8 mouse cellular contexts compared by ENCODE assay signal in genomic region chr9:109059136-109059903, GRCm38 (mm10). TPM values are rescaled to one million over a fixed set of nuclear protein-coding genes. Genes with fewer than 3 reads are reported as not detected.
DNase-seq lines count a peak whose midpoint lies in the region; ATAC-seq and TF ChIP-seq lines count a peak whose summit lies in the region.

Trex1 (minus strand) TSS chr9:109059734.

- no peaks in the 10 kb centered on the region for H3K9me3 ChIP-seq in G1E (replicated peaks)
- H3K9me3 ChIP-seq in forebrain, embryonic 16.5 days (ENCODE audit: control insufficient read depth, low read length), result no peaks in the 10 kb centered on the region
- H3K9me3 ChIP-seq in lung, embryonic 14.5 days (ENCODE audit: low read depth, low read length), result no peaks in the 10 kb centered on the region

- peak; percentile 84 for DNase-seq in G1E (ENCODE audit: low spot score)
- DNase-seq in cerebellum, adult 11-12 months, result peak; percentile 84
- DNase-seq in heart, postnatal 36 days, result peak; percentile 88 to 93
- peak; percentile 89 to 90 for DNase-seq in layer of hippocampus, adult 2 months (ENCODE audit: low spot score in 2 of 2)
- peak; percentile 91 for DNase-seq in lung, embryonic 14.5 days
- DNase-seq in thymus, postnatal 0 days (ENCODE audit: low spot score), result peak; percentile 81

- peak within 1 kb of the TSS; percentile 80 for H3K27ac ChIP-seq in forebrain, embryonic 16.5 days (ENCODE audit: low read length)
- H3K27ac ChIP-seq in layer of hippocampus, adult 2 months, result peak within 1 kb of the TSS; percentile 90
- peak within 1 kb of the TSS; percentile 89; the same call in 1 of the 2 replicates for H3K27ac ChIP-seq in lung, embryonic 14.5 days (ENCODE audit: low read depth)
- peak within 1 kb of the TSS; percentile 65 for H3K27ac ChIP-seq in olfactory bulb, adult 2 months (ENCODE audit: insufficient read depth, low read depth, low read length)

- H3K4me1 ChIP-seq in G1E (ENCODE audit: insufficient read depth, low read depth, low read length), result peaks cover 61% of the 10 kb centered on the region
- H3K4me1 ChIP-seq in forebrain, embryonic 16.5 days (replicated peaks; ENCODE audit: control insufficient read depth, insufficient read depth, low read length), result peaks cover 17% of the 10 kb centered on the region
- 0 out of 2 replicates have a peak, but pooled peaks cover 4% of the 10 kb centered on the region for H3K4me1 ChIP-seq in lung, embryonic 14.5 days (ENCODE audit: insufficient read depth)
- peaks cover 47% of the 10 kb centered on the region for H3K4me1 ChIP-seq in olfactory bulb, adult 2 months (ENCODE audit: control insufficient read depth, insufficient read depth, low read length)

- WGBS in forebrain, embryonic 16.5 days, result 19% methylated on average over 15 of the region's 15 CpGs
- WGBS in lung, embryonic 14.5 days, result 16% methylated on average over 15 of the region's 15 CpGs
- 2% methylated on average over 15 of the region's 15 CpGs for WGBS in olfactory bulb, adult 2 months

- peaks cover 86% of the 10 kb centered on the region for H3K36me3 ChIP-seq in G1E (replicated peaks)
- H3K36me3 ChIP-seq in forebrain, embryonic 16.5 days (ENCODE audit: control insufficient read depth, insufficient read depth), result peaks cover 23% of the 10 kb centered on the region
- peaks cover 58% of the 10 kb centered on the region for H3K36me3 ChIP-seq in lung, embryonic 14.5 days (ENCODE audit: insufficient read depth)

- peak; percentile 91 for TF ChIP-seq CTCF in G1E (IDR thresholded peaks at IDR 0.05; ENCODE audit: low read depth, low read length)
- TF ChIP-seq CTCF in layer of hippocampus, adult 2 months (conservative IDR thresholded peaks at IDR 0.05), result peak; percentile 97
- peak; percentile 96 for TF ChIP-seq CTCF in lung, embryonic 14.5 days (IDR thresholded peaks at IDR 0.05; ENCODE audit: low read depth)
- peak; percentile 92 for TF ChIP-seq CTCF in olfactory bulb, adult 2 months (IDR thresholded peaks at IDR 0.05; ENCODE audit: insufficient read depth, low read depth, low read length)

- H3K27me3 ChIP-seq in G1E (ENCODE audit: insufficient read depth, low read length), result no peaks in the 10 kb centered on the region
- no peaks in the 10 kb centered on the region for H3K27me3 ChIP-seq in forebrain, embryonic 16.5 days (replicated peaks; ENCODE audit: control insufficient read depth, insufficient read depth, low read length)
- H3K27me3 ChIP-seq in lung, embryonic 14.5 days (ENCODE audit: insufficient read depth, low read length), result no peaks in the 10 kb centered on the region

- TF ChIP-seq POLR2A in olfactory bulb, adult 2 months (IDR thresholded peaks at IDR 0.05; ENCODE audit: insufficient read depth, low read depth, low read length), result no peak

- peak within 1 kb of the TSS; percentile 68 for H3K4me2 ChIP-seq in forebrain, embryonic 16.5 days (ENCODE audit: low read length)
- peak within 1 kb of the TSS; percentile 66 for H3K4me2 ChIP-seq in lung, embryonic 14.5 days

- peak within 1 kb of the TSS; percentile 75 for H3K9ac ChIP-seq in forebrain, embryonic 16.5 days (replicated peaks; ENCODE audit: low read depth, low read length)
- H3K9ac ChIP-seq in lung, embryonic 14.5 days, result peak within 1 kb of the TSS; percentile 62

- peak within 1 kb of the TSS; percentile 69 for H3K4me3 ChIP-seq in G1E (ENCODE audit: low read depth, low read length)
- peak within 1 kb of the TSS; percentile 45 for H3K4me3 ChIP-seq in forebrain, embryonic 16.5 days (replicated peaks; ENCODE audit: low read length)
- peak within 1 kb of the TSS; percentile 57 for H3K4me3 ChIP-seq in layer of hippocampus, adult 2 months
- peak within 1 kb of the TSS; percentile 33 for H3K4me3 ChIP-seq in lung, embryonic 14.5 days (ENCODE audit: low read depth, low read length)
- H3K4me3 ChIP-seq in olfactory bulb, adult 2 months (ENCODE audit: insufficient read depth, low read depth, low read length), result peak within 1 kb of the TSS; percentile 48

- ATAC-seq in G1E (ENCODE audit: extremely low read depth, insufficient number of reproducible peaks, low FRiP score, poor library complexity, severe bottlenecking), result peak; percentile 85
- ATAC-seq in forebrain, embryonic 16.5 days, result peak; percentile 66
- ATAC-seq in lung, embryonic 14.5 days (ENCODE audit: insufficient read depth), result peak; percentile 87

- intact Hi-C loops in heart, postnatal 36 days (cut with DNase I), result loop anchor here (1.0 to 5.0 kb wide), 3 partner anchors 21 to 122 kb away; partner anchors contain the start of genes Shisa5 and Uqcrc1

RNA-seq across cellular contexts. Expression of gene Trex1, which starts in this region (rescaled TPM):
- total RNA-seq in G1E (2014; fragmentation: Nextera tagmentation) (9.6 and 14.4 TPM in 2 replicates), G1E (2017) (12.2 and 19.6 TPM in 2 replicates)
- polyA plus RNA-seq in G1E (2012), result 15.1 and 27.4 TPM in 2 replicates
- polyA plus RNA-seq in forebrain, embryonic 16.5 days (2015; fragmentation: Nextera tagmentation; extraction: Ambion mirVana), result 16.1 and 17.9 TPM in 2 replicates
- 10 to 100 TPM; 14.0 to 14.7 TPM for total RNA-seq in heart, postnatal 36 days (2021)
- 10 to 100 TPM; 12.9 to 15.4 TPM for total RNA-seq in layer of hippocampus, adult 2 months (2021)
- 10.6 and 11.6 TPM in 2 replicates for polyA plus RNA-seq in lung, embryonic 14.5 days (2014; fragmentation: Nextera tagmentation; extraction: Ambion mirVana)
- polyA plus RNA-seq in olfactory bulb, adult 2 months (2012; ENCODE audit: insufficient read depth, insufficient read length, low replicate concordance, missing spikeins), result not detected in 2 replicates
- polyA plus RNA-seq in thymus, postnatal 0 days (2015; fragmentation: Nextera tagmentation; extraction: Ambion mirVana), result 42.1 and 42.4 TPM in 2 replicates

Comparison
In these comparisons a context has a peak if more than half of its experiments do, and no peak if none do; other contexts are left out.
1. Peak in every context shown above with its lines: DNase-seq, ATAC-seq, H3K4me3 ChIP-seq and H3K27ac ChIP-seq.
2. RNA of gene Trex1 (polyA plus RNA-seq): 42.1 to 42.4 TPM in thymus, postnatal 0 days, 15.1 to 27.4 TPM in G1E, 16.1 to 17.9 TPM in forebrain, embryonic 16.5 days and 10.6 to 11.6 TPM in lung, embryonic 14.5 days; not detected in olfactory bulb, adult 2 months; every median in the first group is over 10 times any median in the second.